In genomic region chr16:97602256-97602655, GRCm38 (mm10) we compare ENCODE assay signal across 10 mouse cellular contexts. TPM values are rescaled to one million over a fixed set of nuclear protein-coding genes. Genes with fewer than 3 reads are reported as not detected.
A peak's percentile ranks its signal among the peaks of the same experiment; 100 is the strongest.
DNase-seq lines count a peak whose midpoint lies in the region; ATAC-seq lines count a peak whose summit lies in the region.
"Had no signal": no experiment of that assay in that cellular context is flagged by ENCODE, and none has a peak within 500 bp of the region (broad histone marks: within the 10 kb centered on the region; RNA-seq: fewer than 3 reads in every experiment).

No protein-coding gene starts in this region.

- H3K4me2 ChIP-seq in intestine, embryonic 16.5 days (ENCODE audit: low read depth, low read length), result no peak overlapping the region

- H3K36me3 ChIP-seq in intestine, embryonic 16.5 days (ENCODE audit: control insufficient read depth, insufficient read depth, low read length), result no peaks in the 10 kb centered on the region

- H3K9ac ChIP-seq in intestine, embryonic 16.5 days (ENCODE audit: low read depth, low read length), result no peak overlapping the region

- no peak overlapping the region for H3K4me3 ChIP-seq in intestine, embryonic 16.5 days (ENCODE audit: low read length)
- H3K4me3 ChIP-seq: myocyte had no signal

- peak; percentile 55 to 63 for DNase-seq in cerebellum, postnatal 14 days
- no peak for DNase-seq in cerebellum, adult 18-20 months
- peak; percentile 53 for DNase-seq in urinary bladder, postnatal 14 days (ENCODE audit: low spot score)
- DNase-seq in urinary bladder, postnatal 36 days (ENCODE audit: low spot score in 2 of 2), result no peak
- DNase-seq in left cerebral cortex, postnatal 25 days (ENCODE audit: low spot score in 2 of 2), result peak; percentile 1 to 48
- DNase-seq in adrenal gland, postnatal 25 days, result no peak
- no peak for DNase-seq in B cell, adult 2 months

- intact Hi-C loops in left cerebral cortex, postnatal 25 days (cut with DNase I), result no loop called here

- H3K4me1 ChIP-seq in intestine, embryonic 16.5 days (ENCODE audit: control insufficient read depth, insufficient read depth, low read length), result peaks cover 8% of the 10 kb centered on the region; the same call in 1 of the 2 replicates

- H3K27ac ChIP-seq in intestine, embryonic 16.5 days (ENCODE audit: low read length), result no peak overlapping the region

- 50% methylated on average over 1 of the region's 1 CpGs for WGBS in intestine, embryonic 16.5 days

- no peak for ATAC-seq in intestine, embryonic 16.5 days

- H3K27me3 ChIP-seq in intestine, embryonic 16.5 days (replicated peaks; ENCODE audit: control insufficient read depth, insufficient read depth, low read length), result no peaks in the 10 kb centered on the region

- no peaks in the 10 kb centered on the region for H3K9me3 ChIP-seq in intestine, embryonic 16.5 days (ENCODE audit: control insufficient read depth, low read length)

RNA-seq across cellular contexts. Expression of gene Tmprss2, which starts 8.7 kb away (rescaled TPM):
- total RNA-seq in left cerebral cortex, postnatal 25 days (2021), result not detected
- total RNA-seq in adrenal gland, postnatal 25 days (2021), result not detected in 2 replicates
- polyA plus RNA-seq in intestine, embryonic 16.5 days (2015; fragmentation: Nextera tagmentation; extraction: Ambion mirVana), result 26.3 and 33.1 TPM in 2 replicates
- polyA plus RNA-seq: C2C12 had no signal

Comparison
In these comparisons a context has a peak if more than half of its experiments do, and no peak if none do; other contexts are left out.
1. DNase-seq: peak in cerebellum, postnatal 14 days (2 of 2), urinary bladder, postnatal 14 days (single experiment) and left cerebral cortex, postnatal 25 days (2 of 2); none in cerebellum, adult 18-20 months (0 of 2), urinary bladder, postnatal 36 days (0 of 2), adrenal gland, postnatal 25 days (single experiment) and B cell, adult 2 months (0 of 2).